Mouse (Mus musculus): ENCODE measurements at regions not wholly inside any gene's neighbourhood (a gene's known extent, or its start where the extent isn't known, plus 50 kb on each side); places are given as distances from the start of the nearest gene placed in this dataset.

GRCm38 (mm10) chr15:62151690-62152089, 1228.9 kb upstream of the A1bg start:
- no peaks in the 10 kb centered on the region for H3K9me3 ChIP-seq (ENCODE audit: control insufficient read depth, low read length)
- no peaks in the 10 kb centered on the region for H3K27me3 ChIP-seq (ENCODE audit: control insufficient read depth, insufficient read depth, low read length)
- H3K4me2 ChIP-seq: no peak overlapping the region
- DNase-seq (ENCODE audit: low spot score, missing footprints) (peak; percentile 44), ATAC-seq (ENCODE audit: low FRiP score) (no peak)
- H3K27ac ChIP-seq (ENCODE audit: low read depth, low read length): no peak overlapping the region
- WGBS: 80% methylated on average over 3 of the region's 3 CpGs
- no peak overlapping the region for H3K9ac ChIP-seq (ENCODE audit: low read length)
- H3K36me3 ChIP-seq (ENCODE audit: control insufficient read depth, insufficient read depth, low read length): no peaks in the 10 kb centered on the region
- peaks cover 3% of the 10 kb centered on the region; the same call in 1 of the 2 replicates for H3K4me1 ChIP-seq (ENCODE audit: control insufficient read depth, insufficient read depth, low read length)
- H3K4me3 ChIP-seq (ENCODE audit: low read depth, low read length): no peak overlapping the region

GRCm38 (mm10) chr15:62150296-62150695, 1227.5 kb upstream of the A1bg start:
- no peak overlapping the region for H3K4me3 ChIP-seq (ENCODE audit: low read depth, low read length)
- peaks cover 3% of the 10 kb centered on the region; the same call in 1 of the 2 replicates for H3K4me1 ChIP-seq (ENCODE audit: control insufficient read depth, insufficient read depth, low read length)
- H3K36me3 ChIP-seq (ENCODE audit: control insufficient read depth, insufficient read depth, low read length): no peaks in the 10 kb centered on the region
- 89% methylated on average over 4 of the region's 4 CpGs for WGBS
- no peaks in the 10 kb centered on the region for H3K27me3 ChIP-seq (ENCODE audit: control insufficient read depth, insufficient read depth, low read length)
- ATAC-seq (ENCODE audit: low FRiP score) (no peak), DNase-seq (ENCODE audit: low spot score, missing footprints) (peak; percentile 67)
- no peak overlapping the region for H3K27ac ChIP-seq (ENCODE audit: low read depth, low read length)
- H3K9ac ChIP-seq (ENCODE audit: low read length): no peak overlapping the region
- H3K9me3 ChIP-seq (ENCODE audit: control insufficient read depth, low read length): no peaks in the 10 kb centered on the region
- no peak overlapping the region for H3K4me2 ChIP-seq

DNA sequence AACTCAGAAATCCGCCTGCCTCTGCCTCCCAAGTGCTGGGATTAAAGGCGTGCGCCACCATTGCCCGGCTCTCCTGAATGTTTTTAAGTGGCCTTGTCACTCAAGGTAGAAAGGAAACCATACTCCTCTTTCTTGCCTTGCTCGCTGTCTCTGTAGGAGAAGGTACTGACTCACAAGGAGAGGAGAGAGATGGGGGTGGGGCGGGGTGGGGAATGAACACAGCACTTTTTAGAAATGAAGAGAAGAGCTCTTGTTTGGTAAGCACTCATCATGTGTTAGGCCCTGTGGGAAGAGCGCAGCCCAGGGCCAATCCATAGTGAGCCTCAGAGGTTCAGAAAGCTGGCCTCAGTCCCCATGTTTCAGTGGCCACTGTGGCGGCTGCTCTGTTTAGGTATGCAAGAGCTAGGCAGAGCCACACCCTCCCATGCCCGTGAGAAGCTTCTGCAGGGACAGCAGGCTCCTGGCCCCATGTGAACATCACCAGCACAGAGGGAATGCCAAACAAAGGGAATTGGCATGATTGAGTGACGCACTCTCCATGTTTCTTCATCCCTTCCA, 1225.9 kb upstream of the A1bg start:
- no peaks in the 10 kb centered on the region for H3K36me3 ChIP-seq (ENCODE audit: control insufficient read depth, insufficient read depth, low read length)
- 91% methylated on average over 10 of the region's 10 CpGs for WGBS

GRCm38 (mm10) chr15:62147343-62147953, 1224.6 kb upstream of the A1bg start:
- Histone ChIP-seq H3K27ac (ENCODE audit: low read depth, low read length) (no peak overlapping the region), H3K36me3 (ENCODE audit: control insufficient read depth, insufficient read depth, low read length) (no peaks in the 10 kb centered on the region), H3K4me1 (ENCODE audit: control insufficient read depth, insufficient read depth, low read length) (peaks cover 3% of the 10 kb centered on the region; the same call in 1 of the 2 replicates), H3K9ac (ENCODE audit: low read length) (no peak overlapping the region), H3K27me3 (ENCODE audit: control insufficient read depth, insufficient read depth, low read length) (no peaks in the 10 kb centered on the region), H3K4me3 (ENCODE audit: low read depth, low read length) (no peak overlapping the region), H3K9me3 (ENCODE audit: control insufficient read depth, low read length) (no peaks in the 10 kb centered on the region), H3K4me2 (no peak overlapping the region)
- 43% methylated on average over 5 of the region's 5 CpGs for WGBS
- peak; percentile 72 for DNase-seq (ENCODE audit: low spot score, missing footprints)
- no peak for ATAC-seq (ENCODE audit: low FRiP score)

More for the DNA sequence above, 1225.9 kb upstream of the A1bg start:
- Histone ChIP-seq H3K4me2 (no peak overlapping the region), H3K27ac (ENCODE audit: low read depth, low read length) (no peak overlapping the region), H3K9ac (ENCODE audit: low read length) (no peak overlapping the region), H3K9me3 (ENCODE audit: control insufficient read depth, low read length) (no peaks in the 10 kb centered on the region), H3K4me1 (ENCODE audit: control insufficient read depth, insufficient read depth, low read length) (peaks cover 3% of the 10 kb centered on the region; the same call in 1 of the 2 replicates), H3K27me3 (ENCODE audit: control insufficient read depth, insufficient read depth, low read length) (no peaks in the 10 kb centered on the region), H3K4me3 (ENCODE audit: low read depth, low read length) (no peak overlapping the region)
- peak; percentile 44 for DNase-seq (ENCODE audit: low spot score, missing footprints)
- no peak for ATAC-seq (ENCODE audit: low FRiP score)

GRCm38 (mm10) chr15:62145643-62146285, 1223.0 kb upstream of the A1bg start:
- DNase-seq (ENCODE audit: low spot score, missing footprints) (no peak), ATAC-seq (ENCODE audit: low FRiP score) (no peak)

DNA sequence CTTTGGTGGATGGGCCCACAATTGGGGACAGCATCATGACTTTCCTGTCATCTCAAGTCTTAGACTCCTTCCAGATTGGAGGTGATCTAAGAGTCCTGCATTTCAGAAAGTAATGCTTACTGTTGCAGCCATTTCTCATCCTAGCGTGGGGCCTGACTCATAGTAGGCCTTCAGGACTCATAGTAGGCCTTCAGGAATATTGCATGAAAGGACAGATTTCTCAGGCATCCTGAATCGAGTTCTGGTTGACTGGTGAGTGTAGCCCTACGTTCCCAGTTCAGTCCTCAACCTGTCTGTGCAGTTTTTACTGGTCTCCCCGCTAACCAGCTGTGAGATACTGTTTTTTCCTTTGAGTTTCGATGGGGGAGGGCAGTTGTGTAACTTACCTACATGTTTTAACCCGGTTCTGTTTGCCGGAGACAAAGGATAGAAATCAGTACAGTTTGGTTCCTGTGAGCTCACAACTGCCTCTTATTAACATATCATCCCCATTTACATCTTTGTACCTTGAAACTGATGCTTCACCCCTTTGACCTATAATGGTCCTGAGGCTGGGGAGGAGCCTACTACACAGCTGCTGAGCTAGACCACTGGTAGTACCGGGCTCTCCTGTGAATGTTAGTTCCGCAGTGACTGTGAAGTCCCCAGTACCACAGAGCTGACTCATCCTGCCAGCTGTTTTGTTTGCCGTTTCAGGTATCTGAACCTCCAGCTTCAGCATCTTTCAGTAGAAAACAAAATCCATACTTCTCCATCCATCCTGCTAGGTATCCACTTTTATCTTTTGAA, 1222.2 kb upstream of the A1bg start:
- no peaks in the 10 kb centered on the region for H3K9me3 ChIP-seq (ENCODE audit: control insufficient read depth, low read length)

More at GRCm38 (mm10) chr15:62145643-62146285, 1223.0 kb upstream of the A1bg start:
- 87% methylated on average over 4 of the region's 4 CpGs for WGBS
- peaks cover 3% of the 10 kb centered on the region; the same call in 1 of the 2 replicates for H3K4me1 ChIP-seq (ENCODE audit: control insufficient read depth, insufficient read depth, low read length)
- no peaks in the 10 kb centered on the region for H3K27me3 ChIP-seq (ENCODE audit: control insufficient read depth, insufficient read depth, low read length)
- no peaks in the 10 kb centered on the region for H3K9me3 ChIP-seq (ENCODE audit: control insufficient read depth, low read length)
- no peaks in the 10 kb centered on the region for H3K36me3 ChIP-seq (ENCODE audit: control insufficient read depth, insufficient read depth, low read length)
- H3K4me3 ChIP-seq (ENCODE audit: low read depth, low read length): no peak overlapping the region
- no peak overlapping the region for H3K9ac ChIP-seq (ENCODE audit: low read length)
- H3K4me2 ChIP-seq: no peak overlapping the region
- no peak overlapping the region for H3K27ac ChIP-seq (ENCODE audit: low read depth, low read length)

DNA sequence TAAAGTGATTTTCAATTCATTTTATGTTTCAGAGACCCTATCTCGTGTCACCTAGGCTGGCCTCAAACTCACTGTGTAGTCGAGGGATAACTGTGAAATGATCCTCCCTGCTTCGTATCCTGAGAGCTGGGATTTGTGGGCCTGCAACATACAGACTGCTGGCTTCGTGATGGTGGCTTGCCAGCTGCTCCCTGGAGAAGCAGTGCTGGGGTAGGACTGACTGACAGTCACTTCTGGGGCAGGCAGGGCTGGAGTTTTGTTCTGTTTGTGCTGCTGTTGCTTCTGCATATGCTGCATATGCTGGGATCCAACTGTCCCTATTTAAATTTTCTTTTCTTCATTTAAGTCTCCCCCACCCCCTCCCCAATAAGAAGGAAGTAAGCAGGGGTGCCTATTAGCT, 1217.0 kb upstream of the A1bg start:
- WGBS: 72% methylated on average over 4 of the region's 4 CpGs
- H3K27me3 ChIP-seq (ENCODE audit: control insufficient read depth, insufficient read depth, low read length): no peaks in the 10 kb centered on the region
- no peaks in the 10 kb centered on the region for H3K36me3 ChIP-seq (ENCODE audit: control insufficient read depth, insufficient read depth, low read length)
- H3K9me3 ChIP-seq (ENCODE audit: control insufficient read depth, low read length): no peaks in the 10 kb centered on the region
- DNase-seq (ENCODE audit: low spot score, missing footprints) (peak; percentile 49), ATAC-seq (ENCODE audit: low FRiP score) (no peak)
- no peak overlapping the region for H3K9ac ChIP-seq (ENCODE audit: low read length)
- no peak overlapping the region for H3K27ac ChIP-seq (ENCODE audit: low read depth, low read length)
- H3K4me3 ChIP-seq (ENCODE audit: low read depth, low read length): no peak overlapping the region
- H3K4me1 ChIP-seq (ENCODE audit: control insufficient read depth, insufficient read depth, low read length): no peaks in the 10 kb centered on the region
- no peak overlapping the region for H3K4me2 ChIP-seq

More for the DNA sequence above, 1222.2 kb upstream of the A1bg start:
- no peak overlapping the region for H3K4me2 ChIP-seq
- no peak overlapping the region for H3K9ac ChIP-seq (ENCODE audit: low read length)
- no peak overlapping the region for H3K27ac ChIP-seq (ENCODE audit: low read depth, low read length)
- no peaks in the 10 kb centered on the region for H3K36me3 ChIP-seq (ENCODE audit: control insufficient read depth, insufficient read depth, low read length)
- WGBS: 90% methylated on average over 10 of the region's 10 CpGs
- ATAC-seq (ENCODE audit: low FRiP score) (no peak), DNase-seq (ENCODE audit: low spot score, missing footprints) (peak; percentile 4)
- H3K4me3 ChIP-seq (ENCODE audit: low read depth, low read length): no peak overlapping the region
- H3K4me1 ChIP-seq (ENCODE audit: control insufficient read depth, insufficient read depth, low read length): peaks cover 3% of the 10 kb centered on the region; the same call in 1 of the 2 replicates
- H3K27me3 ChIP-seq (ENCODE audit: control insufficient read depth, insufficient read depth, low read length): no peaks in the 10 kb centered on the region

- no peaks in the 10 kb centered on the region for H3K36me3 ChIP-seq (ENCODE audit: control insufficient read depth, insufficient read depth, low read length)
- no peak overlapping the region for H3K4me2 ChIP-seq
- no peaks in the 10 kb centered on the region for H3K4me1 ChIP-seq (ENCODE audit: control insufficient read depth, insufficient read depth, low read length)
- no peaks in the 10 kb centered on the region for H3K27me3 ChIP-seq (ENCODE audit: control insufficient read depth, insufficient read depth, low read length)
- ATAC-seq (ENCODE audit: low FRiP score) (no peak), DNase-seq (ENCODE audit: low spot score, missing footprints) (peak; percentile 73)
- no peaks in the 10 kb centered on the region for H3K9me3 ChIP-seq (ENCODE audit: control insufficient read depth, low read length)
- H3K4me3 ChIP-seq (ENCODE audit: low read depth, low read length): no peak overlapping the region
- no peak overlapping the region for H3K9ac ChIP-seq (ENCODE audit: low read length)
- 56% methylated on average over 5 of the region's 5 CpGs for WGBS
- H3K27ac ChIP-seq (ENCODE audit: low read depth, low read length): no peak overlapping the region
These were observed 1216.4 kb upstream of the A1bg start for GRCm38 (mm10) chr15:62139192-62139591.
